Mouse (Mus musculus): ENCODE results near the gene Fam151a.
"Not testable (repeated sequence)": the region's sequence is repeated elsewhere in the genome, so short reads cannot be mapped to it uniquely, and the experiment has no call there.

Gene Fam151a

GRCm38 (mm10) chr4:106778116-106778788, 44.6 kb downstream of the Fam151a start:
- peak; percentile 90 to 95 for DNase-seq

- peak in 1 of 2 experiments; percentile 39 for DNase-seq
Observed at GRCm38 (mm10) chr4:106780045-106780444, 46.4 kb downstream of the Fam151a start.

GRCm38 (mm10) chr4:106783137-106783536, 49.4 kb downstream of the Fam151a start:
- no peak for DNase-seq

- no peak for DNase-seq
Observed at GRCm38 (mm10) chr4:106784806-106785205, 51.1 kb downstream of the Fam151a start.

GRCm38 (mm10) chr4:106785345-106785744, 51.7 kb downstream of the Fam151a start:
- no peak for DNase-seq

- peak in 1 of 2 experiments; percentile 54 for DNase-seq
Observed at GRCm38 (mm10) chr4:106785753-106786540, 52.3 kb downstream of the Fam151a start.

GRCm38 (mm10) chr4:106787830-106788229, 54.1 kb downstream of the Fam151a start:
- DNase-seq = no peak

GRCm38 (mm10) chr4:106788627-106789026, 54.9 kb downstream of the Fam151a start:
- no peak for DNase-seq

GRCm38 (mm10) chr4:106789705-106790104, 56.0 kb downstream of the Fam151a start:
- DNase-seq = no peak

- DNase-seq = not testable (repeated sequence)
Observed at GRCm38 (mm10) chr4:106790218-106790617, 56.5 kb downstream of the Fam151a start.

GRCm38 (mm10) chr4:106790938-106791337, 57.2 kb downstream of the Fam151a start:
- DNase-seq = no peak

GRCm38 (mm10) chr4:106792276-106792675, 58.6 kb downstream of the Fam151a start:
- no peak for DNase-seq

- not testable (repeated sequence) for DNase-seq
Observed at GRCm38 (mm10) chr4:106793826-106794225, 60.1 kb downstream of the Fam151a start.

- no peak for DNase-seq
Observed at GRCm38 (mm10) chr4:106794247-106794646, 60.6 kb downstream of the Fam151a start.

GRCm38 (mm10) chr4:106795289-106795688, 61.6 kb downstream of the Fam151a start:
- no peak for DNase-seq
